Mouse (Mus musculus) E14TG2a.4 (cell line): ENCODE results near the gene Prss23.

Experiments
- CTCF ChIP-seq: conservative IDR thresholded peaks from 2 replicates; pipeline ENCODE4 v1.5.1; 2014; ENCODE audit warnings: low read length
- NANOG ChIP-seq: IDR thresholded peaks from 2 replicates; pipeline ENCODE4 v1.6.1; 2014; ENCODE audit warnings: borderline replicate concordance, low read length, mixed read lengths

DNA sequence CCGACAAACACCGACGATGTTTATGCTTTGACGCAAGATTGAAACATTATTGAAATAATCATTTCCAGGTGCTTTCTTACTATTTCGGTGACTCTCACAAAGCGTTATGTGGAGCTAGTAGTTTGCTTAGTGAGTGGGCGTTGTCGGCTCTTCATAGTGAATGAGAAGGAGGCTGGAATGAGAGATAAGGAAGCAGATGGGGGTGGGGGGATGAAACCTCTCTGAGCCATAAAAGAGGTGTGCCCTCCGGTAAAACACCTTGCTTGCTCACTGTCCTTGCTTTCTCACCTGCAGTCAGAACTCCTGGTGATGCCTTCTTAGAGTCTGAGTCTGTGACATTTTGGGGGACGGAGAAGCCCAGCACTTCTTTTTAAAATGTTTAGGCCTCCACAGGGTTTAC is 4.8 kb downstream of the Prss23 start:
- no peak for TF ChIP-seq CTCF
- TF ChIP-seq NANOG: no peak
